ENCODE assay signal across 9 mouse cellular contexts in the genomic region with DNA sequence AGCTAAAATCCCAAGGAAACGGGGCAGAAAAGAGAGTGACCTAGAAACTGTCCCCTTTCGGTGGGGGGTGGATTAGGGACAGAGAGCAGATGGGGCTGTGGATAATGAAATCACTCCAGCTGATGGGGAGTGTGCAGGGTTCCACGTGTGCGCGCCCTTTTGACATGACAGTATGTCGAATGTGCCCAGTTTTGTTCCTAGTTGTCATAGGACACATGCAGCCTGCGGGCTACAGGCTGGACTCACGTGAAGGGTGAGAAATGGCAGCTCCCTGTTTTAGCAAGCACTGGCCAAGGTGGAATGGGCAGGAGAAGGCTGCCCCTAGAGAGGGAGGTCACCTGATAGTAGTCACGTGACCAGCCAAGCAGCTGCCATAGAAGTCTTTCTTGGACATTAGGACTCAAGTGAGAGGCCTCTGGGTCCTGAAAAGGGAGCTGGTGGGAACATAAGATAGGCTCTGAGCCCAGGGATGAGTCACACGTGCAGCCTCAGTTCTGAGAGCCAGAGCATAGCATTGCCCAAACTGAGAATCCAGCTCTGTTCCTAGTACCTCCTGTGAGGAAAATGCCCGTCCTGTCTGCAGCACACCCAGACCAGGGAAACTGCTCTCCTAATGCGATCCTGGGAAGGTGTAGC.
DNase-seq lines count a peak whose midpoint lies in the region; ATAC-seq and TF ChIP-seq lines count a peak whose summit lies in the region.
"Had no signal": no experiment of that assay in that cellular context is flagged by ENCODE, and none has a peak within 500 bp of the region (broad histone marks: within the 10 kb centered on the region; RNA-seq: fewer than 3 reads in every experiment).

No protein-coding gene starts in this region.

- H3K4me3 ChIP-seq in heart, postnatal 0 days (ENCODE audit: low read depth, low read length), result no peak overlapping the region
- H3K4me3 ChIP-seq in midbrain, embryonic 13.5 days (replicated peaks), result no peak overlapping the region
- H3K4me3 ChIP-seq in embryonic facial prominence, embryonic 10.5 days, result no peak overlapping the region
- H3K4me3 ChIP-seq: limb, embryonic 13.5 days had no signal

- peak overlapping the region; percentile 36 for H3K27ac ChIP-seq in heart, postnatal 0 days (ENCODE audit: low read depth)
- H3K27ac ChIP-seq in midbrain, embryonic 13.5 days, result no peak overlapping the region
- H3K27ac ChIP-seq in embryonic facial prominence, embryonic 10.5 days (replicated peaks), result no peak overlapping the region
- H3K27ac ChIP-seq: limb, embryonic 13.5 days had no signal

- 47% methylated on average over 12 of the region's 12 CpGs for WGBS in heart, postnatal 0 days
- 63% methylated on average over 12 of the region's 12 CpGs for WGBS in midbrain, embryonic 13.5 days
- 72% methylated on average over 12 of the region's 12 CpGs for WGBS in embryonic facial prominence, embryonic 10.5 days

- no peaks in the 10 kb centered on the region for H3K36me3 ChIP-seq in heart, postnatal 0 days (replicated peaks; ENCODE audit: control insufficient read depth, insufficient read depth, low read length)
- H3K36me3 ChIP-seq in midbrain, embryonic 13.5 days, result no peaks in the 10 kb centered on the region
- no peaks in the 10 kb centered on the region for H3K36me3 ChIP-seq in embryonic facial prominence, embryonic 10.5 days (replicated peaks)
- H3K36me3 ChIP-seq: limb, embryonic 13.5 days had no signal

- no peak overlapping the region for H3K9ac ChIP-seq in heart, postnatal 0 days (replicated peaks; ENCODE audit: low read depth, low read length)
- no peak overlapping the region for H3K9ac ChIP-seq in midbrain, embryonic 13.5 days (replicated peaks)
- H3K9ac ChIP-seq: limb, embryonic 13.5 days had no signal

- peak; percentile 44 to 46 for DNase-seq in frontal cortex, postnatal 36 days (ENCODE audit: low spot score in 2 of 2)
- no peak for DNase-seq in frontal cortex, postnatal 10 days (ENCODE audit: low spot score in 2 of 2)
- peak; percentile 58 for DNase-seq in right cerebral cortex, adult 18-20 months
- no peak for DNase-seq in right cerebral cortex, postnatal 4 days
- peak; percentile 78 for DNase-seq in heart, postnatal 0 days (ENCODE audit: low spot score)
- DNase-seq in embryonic facial prominence, embryonic 10.5 days (ENCODE audit: low spot score), result no peak
- no peak for DNase-seq in thymus, adult 18-20 months

- no peak overlapping the region for H3K4me2 ChIP-seq in heart, postnatal 0 days (ENCODE audit: low read depth, low read length)
- H3K4me2 ChIP-seq in midbrain, embryonic 13.5 days (replicated peaks), result no peak overlapping the region
- H3K4me2 ChIP-seq: limb, embryonic 13.5 days had no signal

- TF ChIP-seq CTCF in heart, postnatal 0 days (IDR thresholded peaks at IDR 0.05; ENCODE audit: low read depth), result no peak

- 0 out of 2 replicates have a peak, but pooled peaks have one; percentile 55 for TF ChIP-seq EP300 in heart, postnatal 0 days (IDR thresholded peaks at IDR 0.05; ENCODE audit: low read depth)

- H3K27me3 ChIP-seq in heart, postnatal 0 days (ENCODE audit: control insufficient read depth, insufficient read depth, low read length), result no peaks in the 10 kb centered on the region
- H3K27me3 ChIP-seq in midbrain, embryonic 13.5 days, result no peaks in the 10 kb centered on the region
- H3K27me3 ChIP-seq in embryonic facial prominence, embryonic 10.5 days (replicated peaks; ENCODE audit: low read depth, poor library complexity, severe bottlenecking), result no peaks in the 10 kb centered on the region
- H3K27me3 ChIP-seq: limb, embryonic 13.5 days had no signal

- peak; percentile 92 for ATAC-seq in heart, postnatal 0 days (ENCODE audit: insufficient read depth, low read depth)
- ATAC-seq in midbrain, embryonic 13.5 days, result 0 out of 2 replicates have a peak, but pooled peaks have one; percentile 27

- 0 out of 2 replicates have a peak, but pooled peaks cover 9% of the 10 kb centered on the region for H3K4me1 ChIP-seq in heart, postnatal 0 days (ENCODE audit: control insufficient read depth, insufficient read depth)
- H3K4me1 ChIP-seq in midbrain, embryonic 13.5 days (replicated peaks), result peaks cover 14% of the 10 kb centered on the region; the same call in 1 of the 2 replicates
- H3K4me1 ChIP-seq in embryonic facial prominence, embryonic 10.5 days, result no peaks in the 10 kb centered on the region
- H3K4me1 ChIP-seq: limb, embryonic 13.5 days had no signal

- no peaks in the 10 kb centered on the region for H3K9me3 ChIP-seq in heart, postnatal 0 days (replicated peaks; ENCODE audit: control insufficient read depth, low read length)
- no peaks in the 10 kb centered on the region for H3K9me3 ChIP-seq in midbrain, embryonic 13.5 days
- H3K9me3 ChIP-seq in embryonic facial prominence, embryonic 10.5 days, result no peaks in the 10 kb centered on the region
- H3K9me3 ChIP-seq: limb, embryonic 13.5 days had no signal

Comparison
In these comparisons a context has a peak if more than half of its experiments do, and no peak if none do; other contexts are left out.
1. DNase-seq: peak in frontal cortex, postnatal 36 days (2 of 2), right cerebral cortex, adult 18-20 months (single experiment) and heart, postnatal 0 days (single experiment); none in frontal cortex, postnatal 10 days (0 of 2), right cerebral cortex, postnatal 4 days (single experiment), embryonic facial prominence, embryonic 10.5 days (single experiment) and thymus, adult 18-20 months (0 of 2).